Mouse (Mus musculus) hindbrain, embryonic 14.5 days (tissue): ENCODE measurements around the gene Ccl26. TPM values are rescaled to one million over a fixed set of nuclear protein-coding genes. Genes with fewer than 3 reads are reported as not detected.

ENCODE experiments used
- ATAC-seq: fragments of 200-750 bp; cut with Nextera tagmentation; 2 replicates; pipeline ENCODE4 v1.8.0; 2017; ENCODE audit warnings: moderate number of reproducible peaks, mild to moderate bottlenecking, moderate TSS enrichment, moderate library complexity; ENCODE audit not compliant: low FRiP score
- DNase-seq: peaks from one replicate; pipeline ENCODE4 v3.0.0-alpha.2; 2015; ENCODE audit warnings: low spot score
- H3K27ac ChIP-seq: fragments of 300-500 bp; sonication (generic); 2 replicates; pipeline ENCODE4 v1.5.1; 2014; ENCODE audit warnings: mild to moderate bottlenecking, moderate library complexity
- H3K27me3 ChIP-seq: fragments of 300-500 bp; sonication (generic); 2 replicates; pipeline ENCODE4 v1.6.1; 2014; ENCODE audit warnings: mild to moderate bottlenecking, low read length, mixed read lengths; ENCODE audit not compliant: control insufficient read depth, insufficient read depth
- H3K36me3 ChIP-seq: fragments of 300-500 bp; sonication (generic); replicated peaks from 2 replicates; pipeline ENCODE4 v1.6.1; 2014; ENCODE audit not compliant: control insufficient read depth, insufficient read depth
- H3K4me1 ChIP-seq: fragments of 300-500 bp; sonication (generic); replicated peaks from 2 replicates; pipeline ENCODE4 v1.6.1; 2014; ENCODE audit warnings: antibody characterized with exemption, low read length, mixed read lengths; ENCODE audit not compliant: control insufficient read depth, insufficient read depth
- H3K4me2 ChIP-seq: fragments of 300-500 bp; sonication (generic); replicated peaks from 2 replicates; pipeline ENCODE4 v1.6.1; 2014; ENCODE audit warnings: mild to moderate bottlenecking, moderate library complexity
- H3K4me3 ChIP-seq: fragments of 300-500 bp; sonication (generic); replicated peaks from 2 replicates; pipeline ENCODE4 v1.5.1; 2014; ENCODE audit warnings: mild to moderate bottlenecking, low read length
- H3K9ac ChIP-seq: fragments of 300-500 bp; sonication (generic); 2 replicates; pipeline ENCODE4 v1.6.1; 2014
- H3K9me3 ChIP-seq: fragments of 300-500 bp; sonication (generic); 2 replicates; pipeline ENCODE4 v1.6.1; 2016; ENCODE audit warnings: low read length; ENCODE audit not compliant: control insufficient read depth
- WGBS: fragments of 180-500 bp; shearing (Covaris S2); extraction: QIAGEN DNeasy Blood & Tissue Kit; methylation state at CpG from one replicate; pipeline ENCODE4 v1.1.7; 2014; 5-methylcytosine and 5-hydroxymethylcytosine counted together
- polyA plus RNA-seq: library from polyadenylated mRNA; unstranded; fragments of >200 nt; fragmentation: Nextera tagmentation; extraction: Ambion mirVana; gene quantifications from 2 replicates; pipeline ENCODE4 v1.2.1, GENCODE M21; 2014

Gene Ccl26
- polyA plus RNA-seq, 1 experiment from 2014 or later = not detected

DNA sequence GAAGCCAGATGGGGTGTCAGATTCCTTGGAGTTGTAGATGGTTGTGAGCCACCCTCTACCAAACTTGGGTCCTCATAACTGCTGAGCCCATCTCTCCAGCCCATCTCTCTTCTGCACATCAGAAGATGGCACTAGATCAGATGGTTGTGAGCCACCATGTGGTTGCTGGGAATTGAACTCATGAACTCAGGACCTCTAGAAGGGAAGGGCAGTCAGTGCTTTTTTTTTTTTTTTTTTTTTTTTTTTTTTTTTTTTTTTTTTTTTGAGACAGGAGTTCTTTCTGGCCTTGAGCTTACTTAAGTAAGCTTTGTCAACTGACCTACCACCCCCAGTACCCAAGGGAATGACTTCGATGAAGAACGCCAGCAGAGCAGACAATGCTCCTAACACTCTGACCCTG lies 15.4 kb downstream of the Ccl26 start:
- no peak for ATAC-seq
- 90% methylated on average over 2 of the region's 2 CpGs for WGBS

DNA sequence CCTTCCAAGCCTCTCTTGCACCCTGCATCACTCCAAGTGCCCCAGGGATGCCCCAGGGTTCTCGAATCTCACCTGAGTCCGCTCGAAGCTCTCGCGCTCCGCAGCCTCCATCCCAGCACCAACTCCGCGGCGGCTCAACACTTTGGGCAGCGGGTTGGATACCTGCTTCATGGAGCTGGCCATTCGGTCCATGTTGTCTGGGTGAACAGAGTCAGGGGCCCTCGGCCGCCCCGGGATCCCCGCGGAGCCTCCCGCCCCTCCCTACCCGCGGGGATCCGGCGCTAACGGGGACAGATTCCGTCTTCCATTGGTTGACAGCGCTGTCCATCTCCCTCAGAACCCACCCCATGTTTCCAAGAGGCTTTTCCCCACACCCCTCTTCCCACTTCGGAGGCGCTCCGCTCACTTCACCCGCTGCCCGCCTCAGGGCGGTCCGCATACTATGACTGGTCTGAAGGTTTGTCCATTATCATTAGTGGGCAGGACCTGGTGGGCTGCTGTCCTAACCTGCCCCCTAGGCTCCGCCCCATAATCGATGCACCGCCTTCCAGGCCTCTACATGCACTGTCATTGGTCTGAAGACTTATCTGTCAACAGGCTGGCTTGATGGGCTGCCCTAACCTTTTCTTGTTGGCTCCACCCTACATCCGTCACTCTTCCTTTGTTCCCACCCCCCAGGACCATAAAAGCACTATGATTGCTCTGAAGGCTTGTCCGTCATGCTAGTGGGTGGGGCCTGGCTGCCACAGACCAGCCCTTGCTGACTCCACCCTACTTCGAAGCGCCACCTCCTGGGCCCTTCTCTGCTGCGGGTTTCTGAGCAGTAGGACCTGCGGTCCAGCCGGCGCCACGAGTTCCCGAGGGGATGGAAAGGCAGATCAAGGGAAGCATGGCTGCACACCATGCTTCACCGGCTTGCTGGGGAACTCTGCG lies 18.2 kb downstream of the Ccl26 start, which contains the start of gene Hip1:
TSS of gene Hip1 (minus strand) at position 256 of the 933 bp plus-strand sequence.
- H3K9ac ChIP-seq = peak within 1 kb of the TSS; percentile 75
- H3K9me3 ChIP-seq = no peaks in the 10 kb centered on the region
- DNase-seq = peak; percentile 97
- H3K36me3 ChIP-seq = no peaks in the 10 kb centered on the region
- peak within 1 kb of the TSS; percentile 62 for H3K27ac ChIP-seq
- peak; percentile 99 for ATAC-seq
- H3K4me3 ChIP-seq = peak within 1 kb of the TSS; percentile 76
- WGBS = under 1% methylated on average over 46 of the region's 46 CpGs
- H3K4me1 ChIP-seq = peaks cover 14% of the 10 kb centered on the region
- no peaks in the 10 kb centered on the region for H3K27me3 ChIP-seq
- peak within 1 kb of the TSS; percentile 97 for H3K4me2 ChIP-seq

More for the DNA sequence above, 15.4 kb downstream of the Ccl26 start:
- Histone ChIP-seq H3K27ac (no peak overlapping the region), H3K4me1 (peaks cover 14% of the 10 kb centered on the region), H3K27me3 (no peaks in the 10 kb centered on the region), H3K9ac (no peak overlapping the region), H3K9me3 (no peaks in the 10 kb centered on the region), H3K4me3 (no peak overlapping the region), H3K36me3 (no peaks in the 10 kb centered on the region), H3K4me2 (no peak overlapping the region)
- DNase-seq = no peak

DNA sequence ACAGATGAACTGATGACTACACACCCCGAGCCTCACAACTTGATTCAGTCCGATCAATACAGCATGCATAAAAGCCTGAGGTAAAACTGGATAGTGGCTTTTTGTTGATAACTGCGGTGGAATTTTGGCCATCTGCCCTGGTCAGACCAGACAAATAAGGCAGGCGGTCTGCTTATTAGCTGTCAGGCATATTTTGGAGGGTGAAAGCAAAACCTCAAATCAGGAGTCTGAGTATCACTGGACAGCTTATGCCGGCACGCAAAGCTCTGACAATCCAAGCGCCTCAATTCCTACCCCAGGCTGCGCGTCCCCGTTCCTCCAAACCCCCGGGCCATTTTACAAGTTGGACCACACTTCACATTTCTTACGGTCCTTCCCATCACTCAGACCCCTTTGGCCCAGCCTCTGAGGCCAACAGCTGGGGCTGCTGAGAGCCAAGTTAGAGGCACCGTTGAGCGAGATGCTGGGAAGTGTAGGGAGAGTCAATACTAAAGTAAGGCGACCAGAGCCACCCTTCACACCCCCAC lies 19.3 kb downstream of the Ccl26 start:
- Histone ChIP-seq H3K36me3 (no peaks in the 10 kb centered on the region), H3K27ac (peak overlapping the region; percentile 62; the same call in 1 of the 2 replicates), H3K4me1 (peaks cover 14% of the 10 kb centered on the region), H3K27me3 (no peaks in the 10 kb centered on the region), H3K4me3 (peak overlapping the region; percentile 76), H3K4me2 (peak overlapping the region; percentile 97), H3K9me3 (no peaks in the 10 kb centered on the region), H3K9ac (peak overlapping the region; percentile 75)
- DNase-seq (no peak), ATAC-seq (no peak)
- 5% methylated on average over 15 of the region's 15 CpGs for WGBS

DNA sequence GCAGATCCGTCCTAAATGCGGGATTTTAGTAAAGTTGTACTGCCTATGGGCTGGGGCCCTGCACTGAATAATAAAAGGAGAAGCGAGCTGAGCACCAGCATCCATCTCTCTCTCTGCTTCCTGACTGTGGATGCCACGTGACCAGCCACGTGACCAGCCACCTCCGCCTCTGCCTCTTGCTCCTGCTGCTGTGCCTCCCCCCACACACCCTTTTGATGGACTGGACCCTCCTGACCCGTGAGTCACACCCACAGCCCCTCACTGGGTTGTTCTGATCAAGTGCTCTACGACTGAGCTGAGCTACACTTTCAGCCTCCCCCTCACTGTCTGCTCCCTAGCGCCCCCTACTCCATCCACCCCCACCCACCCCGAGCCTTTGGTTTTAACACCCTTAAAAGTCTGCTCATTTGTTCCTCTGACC lies 25.6 kb downstream of the Ccl26 start:
- Histone ChIP-seq H3K4me3 (no peak overlapping the region), H3K36me3 (no peaks in the 10 kb centered on the region), H3K9me3 (no peaks in the 10 kb centered on the region), H3K27ac (no peak overlapping the region), H3K27me3 (no peaks in the 10 kb centered on the region), H3K9ac (no peak overlapping the region), H3K4me1 (no peaks in the 10 kb centered on the region), H3K4me2 (no peak overlapping the region)
- DNase-seq (no peak), ATAC-seq (no peak)
- WGBS = 82% methylated on average over 10 of the region's 10 CpGs

DNA sequence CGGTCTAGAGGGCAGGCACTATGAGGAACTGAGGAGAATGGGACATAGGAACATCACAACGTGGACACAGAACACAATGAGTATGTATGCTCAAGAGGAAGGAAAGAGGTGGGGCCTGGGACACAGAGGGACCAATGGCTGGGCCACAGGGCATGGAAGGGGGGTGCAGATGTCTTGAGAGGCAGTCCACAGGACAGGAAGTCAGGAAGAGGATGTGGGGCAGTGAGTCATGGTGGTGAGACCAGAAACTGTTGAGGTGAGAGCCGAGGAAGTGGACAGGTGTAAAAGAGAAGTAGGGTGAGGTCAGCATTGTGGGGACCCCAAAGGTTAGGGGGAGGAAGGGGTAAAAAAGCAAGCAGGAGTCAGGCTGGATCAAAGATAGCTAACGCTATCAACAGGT lies 26.0 kb downstream of the Ccl26 start:
- ATAC-seq (no peak), DNase-seq (no peak)
- Histone ChIP-seq H3K9ac (no peak overlapping the region), H3K9me3 (no peaks in the 10 kb centered on the region), H3K4me3 (no peak overlapping the region), H3K27me3 (no peaks in the 10 kb centered on the region), H3K27ac (no peak overlapping the region), H3K4me1 (no peaks in the 10 kb centered on the region), H3K4me2 (no peak overlapping the region), H3K36me3 (no peaks in the 10 kb centered on the region)
- 84% methylated on average over 4 of the region's 4 CpGs for WGBS

DNA sequence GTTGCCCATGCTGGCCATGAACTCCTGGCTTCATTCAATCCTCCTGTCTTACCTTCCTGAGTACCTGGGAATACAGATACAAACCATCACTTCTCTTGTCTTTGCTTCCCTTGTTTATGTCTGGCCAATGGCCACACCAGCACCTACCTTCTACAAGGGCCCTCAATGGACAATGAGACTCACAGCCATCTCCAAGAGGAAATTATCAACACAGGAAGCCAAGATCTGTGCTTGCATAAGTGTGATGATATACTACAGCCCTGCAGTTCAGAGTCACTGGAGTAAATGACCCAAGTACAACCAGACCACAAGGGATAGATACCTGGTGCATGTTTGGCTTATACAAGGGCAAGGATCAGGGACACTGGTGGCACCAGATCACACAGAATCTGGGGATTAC lies 27.5 kb downstream of the Ccl26 start:
- H3K36me3 ChIP-seq = no peaks in the 10 kb centered on the region
- H3K4me2 ChIP-seq = no peak overlapping the region
- H3K4me3 ChIP-seq = no peak overlapping the region
- H3K27ac ChIP-seq = no peak overlapping the region
- H3K9me3 ChIP-seq = no peaks in the 10 kb centered on the region
- no peak for ATAC-seq
- no peaks in the 10 kb centered on the region for H3K4me1 ChIP-seq
- no peak overlapping the region for H3K9ac ChIP-seq
- no peaks in the 10 kb centered on the region for H3K27me3 ChIP-seq
- no peak for DNase-seq

DNA sequence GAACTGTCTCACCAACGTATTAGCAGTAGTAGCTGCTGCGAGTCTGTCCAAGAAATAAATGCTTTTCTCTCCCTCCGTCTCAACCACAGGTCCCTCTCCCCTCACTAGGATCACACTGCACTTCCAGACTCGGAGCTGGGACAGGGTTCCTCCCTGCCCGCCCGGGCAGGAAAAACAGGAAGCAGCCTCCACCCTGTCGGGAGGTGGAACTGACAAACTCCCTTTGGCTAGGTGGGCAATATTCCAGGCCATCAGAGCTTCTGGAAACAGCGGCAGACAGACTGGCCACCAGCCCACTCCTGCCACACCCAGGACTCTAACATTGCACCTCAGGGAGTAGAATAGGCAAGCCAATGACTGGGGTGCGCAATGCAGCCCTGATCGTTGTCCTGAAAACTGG lies 29.9 kb downstream of the Ccl26 start:
- no peak overlapping the region for H3K27ac ChIP-seq
- no peaks in the 10 kb centered on the region for H3K4me1 ChIP-seq
- H3K9ac ChIP-seq = no peak overlapping the region
- no peaks in the 10 kb centered on the region for H3K36me3 ChIP-seq
- DNase-seq (no peak), ATAC-seq (no peak)
- H3K9me3 ChIP-seq = no peaks in the 10 kb centered on the region
- WGBS = 75% methylated on average over 10 of the region's 10 CpGs
- H3K4me2 ChIP-seq = no peak overlapping the region
- H3K27me3 ChIP-seq = no peaks in the 10 kb centered on the region
- no peak overlapping the region for H3K4me3 ChIP-seq

DNA sequence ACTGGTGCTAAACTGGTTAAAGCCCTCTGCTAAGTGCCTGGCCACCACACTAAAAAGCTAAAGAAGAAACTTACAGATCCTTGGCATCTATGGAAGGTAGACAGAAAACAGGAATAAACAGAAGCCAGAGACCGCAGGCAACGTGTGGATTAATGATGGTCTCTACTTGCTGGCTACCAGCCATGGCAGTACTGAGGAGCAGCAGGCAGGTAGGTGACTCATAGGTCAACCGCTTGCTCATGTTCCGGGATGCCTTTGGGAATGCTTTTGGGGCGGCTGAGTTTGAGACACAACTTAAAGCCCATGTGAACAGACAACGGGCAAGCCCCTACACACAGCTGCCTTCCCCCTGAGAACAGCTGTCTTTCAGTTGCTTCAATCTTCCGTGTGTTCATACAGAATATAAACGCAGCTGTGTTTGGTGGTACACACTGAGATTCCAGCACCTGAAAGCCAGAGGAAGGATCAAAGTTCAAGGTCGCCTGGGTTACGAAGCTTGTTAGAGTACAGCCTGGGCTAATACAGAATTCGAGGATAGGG lies 32.0 kb downstream of the Ccl26 start:
- Histone ChIP-seq H3K4me3 (no peak overlapping the region), H3K27me3 (no peaks in the 10 kb centered on the region), H3K9me3 (no peaks in the 10 kb centered on the region), H3K4me2 (no peak overlapping the region), H3K27ac (no peak overlapping the region), H3K4me1 (no peaks in the 10 kb centered on the region), H3K9ac (no peak overlapping the region), H3K36me3 (no peaks in the 10 kb centered on the region)
- ATAC-seq = no peak
- no peak for DNase-seq
- 86% methylated on average over 11 of the region's 11 CpGs for WGBS

DNA sequence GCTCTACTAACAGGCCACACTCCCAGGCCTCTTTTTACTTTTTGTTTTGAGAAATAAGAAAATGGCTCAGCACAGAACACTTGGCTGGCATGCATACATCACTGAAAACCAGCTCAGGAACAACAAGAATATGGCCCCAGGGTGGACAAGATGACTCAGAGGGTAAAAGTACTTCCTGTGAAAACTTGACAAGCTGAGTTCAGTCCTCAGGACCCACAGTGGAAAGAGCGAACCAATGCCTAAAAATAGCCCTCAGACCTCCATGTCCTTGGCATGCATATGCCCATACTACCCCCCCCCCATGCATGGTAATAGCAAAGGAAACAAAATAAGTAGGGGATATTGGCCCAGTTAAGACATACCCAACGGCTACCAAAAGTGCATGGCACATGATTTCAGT lies 33.4 kb downstream of the Ccl26 start:
- 95% methylated on average over 2 of the region's 2 CpGs for WGBS
- Histone ChIP-seq H3K27ac (no peak overlapping the region), H3K4me3 (no peak overlapping the region), H3K4me2 (no peak overlapping the region), H3K9me3 (no peaks in the 10 kb centered on the region), H3K36me3 (no peaks in the 10 kb centered on the region), H3K27me3 (no peaks in the 10 kb centered on the region), H3K4me1 (no peaks in the 10 kb centered on the region), H3K9ac (no peak overlapping the region)
- no peak for DNase-seq
- no peak for ATAC-seq
